Mouse (Mus musculus) heart, postnatal 0 days (tissue): ENCODE measurements at regions not wholly inside any gene's neighbourhood (a gene's known extent, or its start where the extent isn't known, plus 50 kb on each side); places are given as distances from the start of the nearest gene placed in this dataset.

ENCODE experiments used
- CTCF ChIP-seq: IDR thresholded peaks from 2 replicates; pipeline ENCODE4 v1.5.1; 2016; ENCODE audit warnings: antibody characterized with exemption, control low read depth, low read depth
- EP300 ChIP-seq: IDR thresholded peaks from 2 replicates; pipeline ENCODE4 v1.6.1; 2016; ENCODE audit warnings: antibody characterized with exemption, low read depth

DNA sequence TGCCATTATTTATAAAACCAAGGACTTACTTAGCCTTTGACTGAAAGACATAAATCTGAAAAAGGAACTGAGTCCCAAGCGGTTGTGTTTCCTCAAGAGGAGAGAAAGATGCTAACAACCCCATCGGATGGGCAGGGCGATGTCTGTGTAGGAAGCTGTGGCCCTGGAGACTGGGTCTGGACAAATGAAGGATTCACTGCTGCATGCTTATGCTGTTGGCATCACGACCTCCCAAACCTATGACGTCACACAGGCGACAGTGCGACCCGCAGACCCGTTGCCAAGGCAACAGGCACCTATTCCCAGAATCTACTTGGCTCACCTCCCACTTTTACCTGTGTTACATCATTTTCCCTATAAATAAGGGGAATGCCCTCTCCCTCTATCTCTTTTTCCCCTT lies 135.3 kb upstream of the Foxn2 start:
- TF ChIP-seq CTCF (no peak), EP300 (no peak)
